Mouse (Mus musculus) Patski (cell line): ENCODE results near the gene Tbccd1. TPM values are rescaled to one million over a fixed set of nuclear protein-coding genes. Genes with fewer than 3 reads are reported as not detected.

ENCODE experiments used
- ATAC-seq: fragments of 100-300 bp; one replicate; pipeline ENCODE4 v1.8.0; 2021
- CTCF ChIA-PET: fragments of 350-600 bp; sonication (Branson Sonifier 250); formaldehyde crosslinking; loops from one replicate; lab custom pipeline; 2022; ENCODE audit warnings: inconsistent platforms; lab: Charles Lee
- POLR2A ChIA-PET: fragments of 350-600 bp; sonication (Branson Sonifier 250); formaldehyde crosslinking; loops from one replicate; lab custom pipeline; 2022; ENCODE audit warnings: antibody characterized with exemption, inconsistent platforms; lab: Charles Lee
- DNase-seq: peaks from one replicate; pipeline ENCODE4 v3.0.0-alpha.2; 2011; ENCODE audit warnings: low read depth, low spot score
- H3K27me3 ChIP-seq: fragments of 371-371 bp; one replicate; pipeline ENCODE4 v1.5.1; 2021
- CTCF ChIP-seq: fragments of 100-300 bp; IDR thresholded peaks from one replicate; pipeline ENCODE4 v1.5.1; 2021
- in situ Hi-C: fragments of 300-500 bp; cut with MboI; formaldehyde crosslinking; loops from 3 replicates; pipeline ENCODE4 v1.11.1; 2018; ENCODE audit warnings: low pct_unique_long_range_greater_than_20kb, mixed read lengths
- polyA plus RNA-seq: library from polyadenylated mRNA; unstranded; gene quantifications from one replicate; pipeline ENCODE4 v1.2.3, GENCODE M21; 2021

The Tbccd1 gene
- polyA plus RNA-seq, 1 experiment from 2014 or later, result 24.7 TPM

GRCm38 (mm10) chr16:22886726-22887125 lies 29.3 kb upstream of the Tbccd1 start:
- ATAC-seq (no peak), DNase-seq (no peak)
- in situ Hi-C loops, result no loop called here
- TF ChIP-seq CTCF, result no peak
- ChIA-PET POLR2A (no interaction called here), CTCF (no interaction called here)
- H3K27me3 ChIP-seq, result no peaks in the 10 kb centered on the region

DNA sequence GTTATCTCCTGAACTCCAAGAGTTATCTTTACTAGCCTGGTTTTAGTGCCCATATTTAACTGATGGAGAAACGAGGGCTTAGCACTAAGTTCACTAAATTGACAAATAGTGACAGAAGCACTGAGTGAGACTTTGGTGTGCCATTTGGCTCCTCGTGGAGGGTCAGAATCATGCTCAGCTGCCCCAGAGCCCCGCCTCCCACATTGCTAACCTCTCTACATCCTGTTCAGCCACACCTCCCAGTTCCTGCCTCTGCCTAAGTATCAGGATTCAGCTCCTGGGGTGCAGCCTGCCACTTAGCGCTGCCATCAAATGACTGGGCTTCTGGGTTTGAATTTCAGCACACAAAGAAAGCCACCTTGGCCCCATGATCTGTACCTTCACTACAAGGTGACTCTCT lies 27.9 kb upstream of the Tbccd1 start:
- ATAC-seq, result no peak
- no peak for DNase-seq
- H3K27me3 ChIP-seq, result no peaks in the 10 kb centered on the region
- ChIA-PET POLR2A (no interaction called here), CTCF (no interaction called here)
- in situ Hi-C loops, result no loop called here
- no peak for TF ChIP-seq CTCF

GRCm38 (mm10) chr16:22883441-22883840 lies 26.0 kb upstream of the Tbccd1 start:
- POLR2A ChIA-PET, result interaction anchor here (1.0 kb wide), 1 partner anchor 17 kb away, joined by 3 read pairs; no protein-coding TSS in a partner anchor
- CTCF ChIA-PET, result no interaction called here
- no peak for ATAC-seq
- no peaks in the 10 kb centered on the region for H3K27me3 ChIP-seq
- in situ Hi-C loops, result no loop called here
- no peak for TF ChIP-seq CTCF
- no peak for DNase-seq

DNA sequence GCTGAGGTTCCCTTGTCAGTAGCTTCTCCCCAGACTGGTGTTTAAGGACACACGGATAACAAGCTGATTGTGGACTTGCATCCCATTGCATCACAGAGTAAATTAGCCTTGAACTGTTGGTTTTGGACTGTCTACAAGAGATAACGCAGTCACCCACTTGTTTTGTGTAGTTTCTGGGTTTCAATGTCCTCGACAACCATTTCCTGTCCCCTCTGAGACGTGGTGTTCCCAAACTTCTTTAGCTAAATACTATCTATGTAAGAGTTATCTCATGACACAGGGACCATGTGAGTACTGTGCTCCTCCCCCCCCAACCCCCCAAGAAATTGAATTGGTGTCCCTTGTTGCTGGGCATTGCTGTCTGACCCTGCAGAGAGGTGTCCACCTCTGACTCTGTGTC lies 24.0 kb upstream of the Tbccd1 start:
- ATAC-seq, result no peak
- DNase-seq, result no peak
- ChIA-PET CTCF (interaction anchor here (1.6 kb wide), 1 partner anchor 71 kb away, joined by 3 read pairs; no protein-coding TSS in a partner anchor), POLR2A (no interaction called here)
- in situ Hi-C loops, result no loop called here
- H3K27me3 ChIP-seq, result no peaks in the 10 kb centered on the region
- TF ChIP-seq CTCF, result no peak

DNA sequence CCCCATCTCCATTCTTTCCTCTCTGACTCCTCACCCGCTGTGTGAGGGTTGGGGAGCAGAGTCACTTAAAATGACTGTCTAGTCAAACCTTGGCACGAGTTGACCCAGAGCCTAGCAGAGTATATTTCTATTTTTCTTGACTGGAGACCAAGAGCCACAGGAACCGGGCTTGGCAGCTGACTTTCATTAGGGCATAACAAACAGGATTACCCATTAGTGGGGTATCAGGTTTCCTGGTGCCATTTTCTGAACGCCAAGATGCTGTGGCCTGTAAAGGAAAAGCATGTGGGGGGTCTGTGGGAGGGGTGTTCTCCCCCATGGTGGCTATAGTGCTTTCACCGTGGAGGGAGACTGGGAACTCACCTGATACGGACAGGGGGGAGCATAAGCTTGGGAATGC lies 23.4 kb upstream of the Tbccd1 start:
- peak; percentile 75 for DNase-seq
- CTCF ChIA-PET, result interaction anchor here (1.6 kb wide), 1 partner anchor 72 kb away, joined by 3 read pairs; no protein-coding TSS in a partner anchor
- peak; percentile 36 for ATAC-seq
- no peak for TF ChIP-seq CTCF
- POLR2A ChIA-PET, result interaction anchor here (0.7 kb wide), 1 partner anchor 42 kb away, joined by 4 read pairs; no protein-coding TSS in a partner anchor
- in situ Hi-C loops, result no loop called here
- no peaks in the 10 kb centered on the region for H3K27me3 ChIP-seq

DNA sequence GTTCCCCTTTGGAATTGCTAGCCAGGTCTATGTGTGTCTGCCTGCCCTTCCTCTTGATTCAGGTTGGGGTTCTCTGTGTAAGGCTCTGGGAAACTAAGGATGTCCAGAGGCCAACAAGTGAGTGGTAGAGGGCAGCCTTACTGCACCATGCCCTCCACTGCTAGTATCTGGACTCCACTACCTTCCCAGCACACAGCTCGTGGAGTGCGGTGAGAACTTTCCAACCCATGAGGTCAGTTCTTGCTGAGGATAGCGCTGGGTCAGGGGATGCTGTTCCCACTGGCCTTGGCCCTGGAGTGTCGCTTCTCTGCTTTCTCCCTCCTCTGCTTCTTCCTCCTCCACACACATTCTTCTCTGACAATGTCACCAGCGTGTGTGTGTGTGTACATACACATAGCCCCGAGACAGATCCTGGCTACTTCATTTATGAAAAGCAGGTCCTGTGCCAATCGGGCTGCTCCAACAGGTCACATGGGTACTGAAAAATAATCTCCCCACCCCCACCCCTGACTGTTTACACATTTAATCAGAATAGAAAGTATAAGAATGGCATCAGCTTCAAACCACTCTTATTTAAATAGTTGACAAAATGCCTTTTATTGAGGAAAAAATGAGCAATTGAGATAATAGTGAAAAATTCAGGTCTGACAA lies 22.6 kb upstream of the Tbccd1 start:
- no peaks in the 10 kb centered on the region for H3K27me3 ChIP-seq
- in situ Hi-C loops, result loop anchor here (5.0 to 10.0 kb wide), 3 partner anchors 72 to 255 kb away; partner anchors contain the start of gene Hrg
- POLR2A ChIA-PET, result interaction anchor here (0.7 to 0.8 kb wide), 2 partner anchors 41 to 151 kb away, joined by 4 read pairs; no protein-coding TSS in a partner anchor
- ATAC-seq, result peak; percentile 14
- DNase-seq, result no peak
- CTCF ChIA-PET, result interaction anchor here (1.4 to 3.4 kb wide), 3 partner anchors 73 to 174 kb away, joined by 4 to 14 read pairs (median 11); no protein-coding TSS in a partner anchor
- TF ChIP-seq CTCF, result no peak

- ATAC-seq (no peak), DNase-seq (no peak)
- in situ Hi-C loops, result loop anchor here (5.0 to 10.0 kb wide), 3 partner anchors 74 to 256 kb away; partner anchors contain the start of gene Hrg
- ChIA-PET CTCF (interaction anchor here (1.4 to 3.4 kb wide), 6 partner anchors 26 to 175 kb away, joined by 4 to 14 read pairs (median 6); no protein-coding TSS in a partner anchor), POLR2A (no interaction called here)
- TF ChIP-seq CTCF, result no peak
- no peaks in the 10 kb centered on the region for H3K27me3 ChIP-seq
These were observed 21.2 kb upstream of the Tbccd1 start for GRCm38 (mm10) chr16:22878716-22879115.

DNA sequence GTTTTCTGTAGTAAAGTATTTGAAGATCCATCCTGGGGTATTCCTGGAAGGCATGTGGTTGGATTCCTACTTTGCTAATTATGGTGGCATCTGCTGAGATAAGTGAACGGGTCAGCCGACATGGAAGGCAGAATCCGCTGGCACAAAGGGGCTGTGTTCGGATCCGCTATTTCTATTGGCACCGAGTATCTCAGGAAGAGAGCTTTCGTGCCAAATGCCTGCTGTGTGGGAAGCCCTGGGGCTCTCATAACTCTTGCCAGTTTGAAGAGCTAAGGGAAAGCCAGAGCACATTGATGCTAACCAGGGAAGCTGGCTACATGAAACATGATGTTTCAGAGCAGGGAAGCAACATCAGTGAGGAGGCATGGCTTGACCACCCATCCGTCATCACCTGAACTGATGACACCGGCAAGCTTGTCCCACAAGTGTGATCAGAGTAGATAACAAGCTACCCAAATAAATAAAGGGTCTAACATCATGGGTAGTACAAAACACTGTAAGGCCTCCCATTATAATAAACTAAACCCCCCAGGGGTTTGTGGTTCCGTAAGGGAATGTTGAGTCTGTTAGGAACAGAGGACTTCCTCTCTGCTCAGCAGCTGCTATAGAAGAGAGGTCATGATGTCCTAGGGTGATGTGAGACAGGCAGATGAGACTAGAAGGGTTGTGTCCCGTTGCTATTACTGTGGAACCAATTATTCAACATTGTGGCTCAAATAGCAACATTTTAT lies 20.4 kb upstream of the Tbccd1 start:
- no peaks in the 10 kb centered on the region for H3K27me3 ChIP-seq
- ATAC-seq, result no peak
- in situ Hi-C loops, result loop anchor here (5.0 to 10.0 kb wide), 3 partner anchors 74 to 257 kb away; partner anchors contain the start of gene Hrg
- TF ChIP-seq CTCF, result no peak
- DNase-seq, result no peak
- ChIA-PET POLR2A (no interaction called here), CTCF (interaction anchor here (1.3 to 3.4 kb wide), 8 partner anchors 19 to 168 kb away, joined by 3 to 14 read pairs (median 4); no protein-coding TSS in a partner anchor)

- POLR2A ChIA-PET, result no interaction called here
- no peak for ATAC-seq
- CTCF ChIA-PET, result interaction anchor here (1.3 to 3.4 kb wide), 4 partner anchors 36 to 170 kb away, joined by 3 to 14 read pairs (median 5); no protein-coding TSS in a partner anchor
- H3K27me3 ChIP-seq, result no peaks in the 10 kb centered on the region
- TF ChIP-seq CTCF, result peak; percentile 70
- DNase-seq, result no peak
- in situ Hi-C loops, result loop anchor here (5.0 to 10.0 kb wide), 3 partner anchors 76 to 258 kb away; partner anchors contain the start of gene Hrg
These were observed 19.0 kb upstream of the Tbccd1 start for GRCm38 (mm10) chr16:22876218-22877043.

GRCm38 (mm10) chr16:22873369-22873768 lies 15.9 kb upstream of the Tbccd1 start:
- DNase-seq (no peak), ATAC-seq (no peak)
- H3K27me3 ChIP-seq, result no peaks in the 10 kb centered on the region
- CTCF ChIA-PET, result interaction anchor here (0.7 to 2.1 kb wide), 4 partner anchors 8 to 262 kb away, joined by 3 to 6 read pairs (median 4); no protein-coding TSS in a partner anchor
- POLR2A ChIA-PET, result no interaction called here
- no peak for TF ChIP-seq CTCF
- in situ Hi-C loops, result loop anchor here (10.0 kb wide), 1 partner anchor 261 kb away; no protein-coding TSS in a partner anchor
